Mouse (Mus musculus): ENCODE measurements around the gene Slc5a5. TPM values are rescaled to one million over a fixed set of nuclear protein-coding genes. Genes with fewer than 3 reads are reported as not detected.

The Slc5a5 gene
- total and polyA plus RNA-seq, 3 experiments: 0.10 to 0.12 TPM; not detected in 1

- no peak for DNase-seq
Measured at GRCm38 (mm10) chr8:70856028-70856427, 36.5 kb downstream of the Slc5a5 start.

GRCm38 (mm10) chr8:70853863-70854262, 38.7 kb downstream of the Slc5a5 start:
- DNase-seq: no peak

DNA sequence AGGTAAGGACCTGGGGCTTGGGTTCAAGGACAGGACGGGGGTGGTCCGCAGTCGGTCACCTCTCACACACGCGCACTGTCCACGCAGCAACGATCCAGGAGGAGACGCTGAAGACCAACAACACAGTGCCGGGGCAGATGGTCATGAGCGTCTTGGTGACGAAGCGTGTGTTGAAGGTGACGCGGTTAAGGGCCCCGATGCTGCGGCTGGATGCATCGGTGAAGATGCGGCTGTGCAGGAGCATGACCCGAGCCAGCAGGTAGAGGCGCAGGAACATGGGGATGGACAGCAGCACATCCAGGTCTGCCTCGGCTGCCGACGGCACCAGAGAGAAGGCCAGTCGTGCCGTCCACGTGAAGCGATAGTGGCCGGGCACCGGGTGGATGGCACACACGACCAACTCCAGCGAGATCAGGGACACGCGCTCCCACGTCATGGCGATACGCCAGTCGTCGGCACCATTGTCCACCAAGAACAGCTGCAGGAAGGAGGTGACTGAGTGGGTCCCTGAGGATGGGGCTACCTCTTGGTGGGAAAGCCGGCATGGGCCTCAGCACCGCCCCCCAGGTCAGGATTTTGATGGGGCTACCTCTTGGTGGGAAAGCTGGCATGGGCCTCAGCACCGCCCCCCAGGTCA, 39.8 kb downstream of the Slc5a5 start:
- DNase-seq: no peak

GRCm38 (mm10) chr8:70851837-70852236, 40.7 kb downstream of the Slc5a5 start:
- DNase-seq: no peak

DNA sequence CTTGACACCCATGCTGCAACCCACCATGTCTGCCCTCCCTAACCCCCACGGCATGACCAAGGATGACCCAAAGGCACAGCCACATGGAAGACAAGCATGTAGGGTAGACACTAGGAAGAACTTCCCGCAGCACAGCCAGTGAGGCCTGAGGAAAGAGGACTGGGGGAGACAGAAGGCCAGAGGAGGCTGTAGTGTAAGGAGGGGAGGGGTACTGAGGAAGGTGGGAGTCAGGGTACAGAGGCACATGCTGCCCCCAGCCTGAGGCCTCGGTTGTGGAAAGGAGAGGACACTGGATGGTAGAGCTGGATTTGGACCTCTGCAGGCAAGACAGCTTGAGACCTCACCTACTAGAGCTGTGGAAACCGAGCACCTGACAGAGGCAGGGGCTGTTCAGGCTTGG, 41.6 kb downstream of the Slc5a5 start:
- DNase-seq: no peak

- no peak for DNase-seq
Measured at GRCm38 (mm10) chr8:70850132-70850845, 42.3 kb downstream of the Slc5a5 start.

- DNase-seq: no peak
Measured at GRCm38 (mm10) chr8:70849333-70849990, 43.1 kb downstream of the Slc5a5 start.

DNA sequence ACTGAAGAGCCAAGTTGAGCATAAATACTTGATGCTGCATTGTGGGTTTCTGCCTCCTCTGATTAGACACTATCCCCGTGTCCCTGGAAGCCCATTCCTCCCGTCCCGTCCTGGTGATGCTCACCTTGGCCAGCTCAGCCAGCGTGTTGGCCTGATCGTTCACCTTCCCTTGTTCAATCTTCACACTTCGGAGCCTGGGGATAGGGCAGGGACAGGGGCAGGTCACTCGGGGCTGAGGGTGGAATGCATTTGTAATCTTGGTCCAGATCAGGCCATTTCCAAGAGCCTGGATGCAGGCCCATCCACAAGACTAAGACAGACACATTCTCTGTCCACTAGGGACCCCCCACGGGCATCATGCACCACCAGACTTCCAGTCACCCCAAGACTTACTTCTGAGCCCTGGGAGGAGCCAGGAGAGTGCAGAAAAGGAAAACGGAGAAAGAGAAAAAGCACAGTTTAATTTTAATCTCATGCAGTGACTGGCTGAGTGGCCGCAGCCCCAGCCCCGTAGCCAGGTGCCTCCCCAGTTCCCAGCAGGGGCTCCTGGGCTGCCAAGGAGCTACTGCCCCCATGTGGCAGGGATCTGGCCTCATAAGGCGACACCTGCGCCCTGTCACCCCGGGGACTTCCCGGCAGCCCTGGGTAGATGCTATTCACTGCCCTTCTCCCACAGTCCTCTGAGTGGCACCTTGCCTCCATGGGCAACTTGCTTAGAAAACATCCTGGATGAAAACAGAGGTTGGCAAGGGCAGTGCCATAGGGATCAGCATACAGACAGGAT, 46.0 kb downstream of the Slc5a5 start:
- DNase-seq: no peak

DNA sequence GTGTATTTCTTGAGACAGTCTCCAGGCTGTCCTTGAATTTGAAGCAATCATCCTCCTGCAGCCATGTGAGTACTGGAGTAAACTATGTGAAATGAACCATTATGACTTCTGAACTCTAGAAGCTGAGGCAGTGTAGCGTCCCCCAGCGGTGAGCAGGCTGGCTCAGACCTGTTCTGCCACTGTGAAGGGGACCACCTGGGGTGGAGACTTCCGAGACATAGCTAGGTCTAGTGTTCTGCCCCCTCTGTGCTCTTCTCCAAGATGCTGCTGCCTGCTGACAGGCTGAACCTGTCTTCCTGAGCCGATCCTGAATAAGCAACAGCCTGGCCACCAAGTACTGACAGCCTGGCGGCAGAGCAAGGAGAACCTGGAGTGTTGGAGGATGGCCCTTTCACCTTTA, 47.4 kb downstream of the Slc5a5 start:
- no peak for DNase-seq

- peak; percentile 89 for DNase-seq
Measured at GRCm38 (mm10) chr8:70844523-70844922, 48.0 kb downstream of the Slc5a5 start.

- no peak for DNase-seq
Measured at GRCm38 (mm10) chr8:70843941-70844340, 48.6 kb downstream of the Slc5a5 start.

DNA sequence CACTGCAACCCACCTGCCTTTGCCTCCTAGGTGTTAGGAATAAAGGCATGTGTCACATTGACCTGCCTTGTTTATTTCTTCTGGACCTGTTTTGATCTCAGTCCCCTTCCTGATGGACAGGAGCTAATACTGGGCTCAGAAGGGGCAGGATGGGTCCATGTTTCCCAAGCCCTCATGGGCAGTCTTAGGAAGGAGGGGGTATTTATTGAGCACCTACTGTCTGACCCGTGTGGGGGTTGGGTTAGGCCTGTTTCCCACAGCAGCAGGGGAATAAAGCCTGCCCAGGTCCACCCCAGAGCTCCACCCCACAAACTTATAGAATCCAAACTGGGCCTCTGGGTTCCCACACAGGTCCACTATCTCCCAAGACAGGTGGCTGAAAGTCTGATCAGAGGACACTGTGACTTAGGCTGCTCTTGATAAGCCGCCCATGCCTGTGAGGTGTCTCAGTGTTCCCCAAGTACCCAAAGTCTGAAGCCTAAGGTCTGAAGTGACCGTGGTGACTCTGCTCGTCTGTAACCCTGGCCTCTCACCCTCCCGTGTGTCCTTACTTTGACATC, 49.3 kb downstream of the Slc5a5 start:
- no peak for DNase-seq

GRCm38 (mm10) chr8:70842484-70842883, 50.1 kb downstream of the Slc5a5 start:
- DNase-seq: no peak

DNA sequence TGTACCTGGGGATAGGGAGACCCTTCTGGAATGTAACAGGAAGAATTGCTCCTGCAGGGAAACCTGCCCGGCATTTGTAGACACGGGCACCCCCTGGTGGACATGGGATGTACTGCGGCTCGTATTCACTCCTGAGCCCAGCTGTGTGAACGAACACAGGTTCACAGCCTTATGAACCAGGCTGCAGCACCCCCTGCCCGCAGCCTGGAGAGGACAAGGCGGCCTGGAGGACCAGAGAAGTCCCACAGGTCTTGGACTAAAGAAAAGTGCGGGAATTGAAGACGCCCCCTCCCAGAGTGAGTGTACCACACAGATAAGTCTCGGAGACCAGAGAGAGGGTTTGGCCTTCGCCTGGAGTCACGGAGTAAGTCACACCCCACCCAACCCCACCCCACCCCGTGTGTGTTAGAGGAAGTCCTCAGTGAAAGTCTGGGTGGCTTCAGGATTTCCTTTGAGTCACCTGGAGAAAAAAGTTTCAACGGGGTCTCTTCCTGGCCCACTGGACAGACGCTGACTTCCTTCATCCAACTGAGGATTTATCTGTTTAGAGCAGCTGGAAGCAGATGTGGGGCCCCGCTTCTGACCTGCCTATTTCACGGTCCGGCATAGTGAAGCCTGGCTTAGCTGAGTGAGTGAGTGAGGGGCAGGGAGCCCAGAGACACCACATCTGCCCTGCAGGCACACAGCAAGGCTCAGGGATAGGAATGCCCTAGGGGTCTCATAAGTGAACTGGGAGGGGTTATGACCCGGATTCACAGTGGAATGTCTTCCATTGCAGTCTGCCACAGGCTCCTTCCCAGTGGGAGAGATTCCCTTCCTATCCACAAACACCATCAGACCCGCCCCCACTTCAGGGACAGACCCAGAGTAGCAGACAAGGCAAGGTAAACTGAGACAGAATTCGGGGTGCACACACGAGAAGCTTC, 51.1 kb downstream of the Slc5a5 start:
- peak; percentile 87 for DNase-seq

GRCm38 (mm10) chr8:70840590-70840989, 52.0 kb downstream of the Slc5a5 start:
- DNase-seq: no peak

GRCm38 (mm10) chr8:70839408-70840351, 52.9 kb downstream of the Slc5a5 start, which contains the start of gene Arrdc2:
Gene Arrdc2, minus strand, starts transcription at chr8:70839720.
- peak; percentile 99 for DNase-seq

- DNase-seq: no peak
Measured at GRCm38 (mm10) chr8:70838654-70839407, 53.7 kb downstream of the Slc5a5 start.

GRCm38 (mm10) chr8:70836666-70837065, 55.9 kb downstream of the Slc5a5 start:
- no peak for DNase-seq

DNA sequence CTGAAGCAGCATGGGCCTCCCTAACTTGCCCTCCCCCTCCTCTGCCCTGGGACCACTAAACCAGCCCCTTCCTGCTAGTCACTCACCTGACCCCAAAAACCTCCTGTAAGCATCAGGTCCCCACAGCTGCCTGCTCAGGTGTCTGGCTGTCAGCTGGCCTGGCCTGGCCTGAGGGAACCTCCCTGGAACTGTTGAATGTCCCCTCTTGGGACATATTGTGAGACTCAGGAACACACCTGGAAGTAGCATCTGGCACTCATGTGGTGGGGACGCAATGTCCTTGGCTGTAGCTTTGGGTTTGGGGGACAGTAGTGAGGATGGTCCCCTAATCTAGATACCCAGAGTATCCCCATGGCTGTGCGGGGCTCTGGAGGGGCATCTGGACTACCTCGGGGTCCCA, 58.5 kb downstream of the Slc5a5 start:
- DNase-seq: no peak
